Mouse (Mus musculus) forebrain, embryonic 13.5 days (tissue): Measurements from ENCODE around the gene Fam71d. TPM values are rescaled to one million over a fixed set of nuclear protein-coding genes. Genes with fewer than 3 reads are reported as not detected.

Experiments
- ATAC-seq: fragments of 200-750 bp; cut with Nextera tagmentation; 2 replicates; pipeline ENCODE4 v1.8.0; 2017
- H3K27ac ChIP-seq: fragments of 300-500 bp; sonication (generic); 2 replicates; pipeline ENCODE4 v1.5.1; 2015; ENCODE audit warnings: inconsistent platforms, mild to moderate bottlenecking, moderate library complexity
- H3K27me3 ChIP-seq: fragments of 300-500 bp; sonication (generic); 2 replicates; pipeline ENCODE4 v1.6.1; 2015; ENCODE audit warnings: mild to moderate bottlenecking, inconsistent platforms
- H3K36me3 ChIP-seq: fragments of 300-500 bp; sonication (generic); 2 replicates; pipeline ENCODE4 v1.6.1; 2015; ENCODE audit warnings: mild to moderate bottlenecking, inconsistent platforms; ENCODE audit not compliant: poor library complexity, severe bottlenecking
- H3K4me1 ChIP-seq: fragments of 300-500 bp; sonication (generic); 2 replicates; pipeline ENCODE4 v1.6.1; 2015; ENCODE audit warnings: inconsistent platforms
- H3K4me2 ChIP-seq: fragments of 300-500 bp; sonication (generic); 2 replicates; pipeline ENCODE4 v1.6.1; 2015; ENCODE audit warnings: inconsistent platforms, mild to moderate bottlenecking, moderate library complexity
- H3K4me3 ChIP-seq: fragments of 300-500 bp; sonication (generic); 2 replicates; pipeline ENCODE4 v1.5.1; 2015; ENCODE audit warnings: mild to moderate bottlenecking, inconsistent platforms
- H3K9ac ChIP-seq: fragments of 300-500 bp; sonication (generic); 2 replicates; pipeline ENCODE4 v1.6.1; 2015; ENCODE audit warnings: mild to moderate bottlenecking, inconsistent platforms
- H3K9me3 ChIP-seq: fragments of 300-500 bp; sonication (generic); replicated peaks from 2 replicates; pipeline ENCODE4 v1.6.1; 2016; ENCODE audit warnings: inconsistent platforms
- WGBS: fragments of 180-500 bp; shearing (Covaris S2); methylation state at CpG from one replicate; pipeline ENCODE4 v1.1.7; 2015; 5-methylcytosine and 5-hydroxymethylcytosine counted together
- polyA plus RNA-seq: library from polyadenylated mRNA; unstranded; fragments of >200 nt; fragmentation: Nextera tagmentation; extraction: Ambion mirVana; gene quantifications from 2 replicates; pipeline ENCODE4 v1.2.1, GENCODE M21; 2015

Fam71d gene
- polyA plus RNA-seq, 1 experiment from 2014 or later = 0.50 TPM

GRCm38 (mm10) chr12:78778423-78779067 lies 87.2 kb downstream of the Fam71d start:
- Histone ChIP-seq H3K9ac (no peak overlapping the region), H3K4me3 (no peak overlapping the region), H3K4me1 (peaks cover 19% of the 10 kb centered on the region), H3K9me3 (no peaks in the 10 kb centered on the region), H3K27me3 (no peaks in the 10 kb centered on the region), H3K36me3 (no peaks in the 10 kb centered on the region), H3K4me2 (no peak overlapping the region; the same call in 1 of the 2 replicates), H3K27ac (no peak overlapping the region)
- 44% methylated on average over 4 of the region's 4 CpGs for WGBS
- ATAC-seq = no peak

Other genes starting within 250 kb of the Fam71d start
- gene Mpp5, start 57.4 kb downstream of the Fam71d start, polyA plus RNA-seq = 21.9 and 23.5 TPM in 2 replicates
- 107 and 111 TPM in 2 replicates for gene Atp6v1d, start 170.1 kb downstream of the Fam71d start, polyA plus RNA-seq
- 188 and 203 TPM in 2 replicates for gene Eif2s1, start 170.3 kb downstream of the Fam71d start, polyA plus RNA-seq
- 0.97 and 0.98 TPM in 2 replicates for gene Plek2, start 215.4 kb downstream of the Fam71d start, polyA plus RNA-seq